Mouse (Mus musculus) right cerebral cortex, postnatal 25 days (tissue): ENCODE data around the gene Bud13.

Experiments used
- DNase-seq: peaks from one replicate; pipeline ENCODE4 v3.0.0; 2022

Gene Bud13

DNA sequence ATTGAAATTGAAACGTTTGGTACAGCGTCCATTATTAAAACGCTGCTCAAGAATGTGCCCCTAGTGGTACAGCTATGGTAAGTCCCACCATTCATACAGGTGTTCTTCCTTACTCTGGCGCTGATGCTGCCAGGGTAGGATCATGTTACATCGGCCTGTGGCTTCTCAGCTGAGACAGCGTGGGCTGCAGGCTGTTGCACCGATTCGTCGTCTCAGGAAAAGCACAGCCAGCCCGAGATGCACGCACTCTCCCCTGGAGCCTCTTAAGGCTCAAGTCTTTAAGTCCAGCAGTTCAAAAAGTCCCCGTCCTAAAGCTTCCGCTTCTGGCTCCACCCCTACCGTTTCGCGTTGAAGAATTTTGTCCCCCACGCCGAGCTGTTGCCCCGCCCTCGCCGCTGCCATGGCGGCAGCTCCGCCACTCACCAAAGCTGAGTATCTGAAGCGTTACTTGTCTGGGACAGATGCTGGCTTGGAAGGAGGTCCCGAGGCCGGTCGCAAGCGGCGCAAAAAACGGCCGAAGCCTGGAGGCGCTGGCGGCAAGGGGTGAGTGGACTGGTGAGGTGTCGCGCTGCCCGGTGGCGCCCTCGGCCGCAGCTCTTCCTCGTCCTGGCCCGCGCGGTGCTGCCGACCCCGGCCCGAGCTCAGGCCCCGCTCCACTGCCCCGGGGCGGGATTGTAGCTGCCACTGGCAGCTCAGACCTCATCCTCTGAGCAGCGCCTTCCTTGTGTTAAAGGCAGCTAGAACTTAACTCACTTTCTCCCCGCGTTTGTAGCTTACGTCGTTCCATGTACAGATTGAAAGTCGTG lies at the start of gene Bud13:
Gene Bud13 (plus strand): TSS at position 378 of the 806 bp plus-strand sequence.
- DNase-seq = peak; percentile 93

DNA sequence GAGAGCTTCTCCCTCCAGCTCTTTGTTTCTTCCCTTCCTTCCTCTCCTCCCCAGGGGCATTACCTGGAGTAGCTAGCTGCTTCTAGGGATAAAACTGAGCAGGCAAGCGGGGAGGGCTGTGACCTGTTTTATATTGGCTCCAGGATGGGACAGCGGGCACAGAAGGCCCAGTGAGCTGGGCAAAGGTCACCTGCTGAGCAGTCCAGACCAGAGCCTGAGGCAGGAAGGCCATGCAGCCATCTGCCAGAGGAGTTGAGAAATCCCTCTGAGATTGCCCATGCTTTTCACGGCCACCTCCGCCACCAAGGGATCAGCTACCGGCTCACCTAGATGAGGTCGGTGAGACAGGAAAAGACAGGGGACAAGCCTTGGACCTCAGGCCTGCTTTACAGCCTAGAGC lies 47.6 kb upstream of the Bud13 start:
- DNase-seq = no peak

DNA sequence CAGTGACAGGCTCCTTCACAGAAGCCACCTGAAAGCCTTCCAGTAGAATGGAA lies 47.4 kb upstream of the Bud13 start, which contains the start of gene Apoc3:
Gene Apoc3 (minus strand): TSS at position 41 of the 53 bp plus-strand sequence.
- DNase-seq = no peak

DNA sequence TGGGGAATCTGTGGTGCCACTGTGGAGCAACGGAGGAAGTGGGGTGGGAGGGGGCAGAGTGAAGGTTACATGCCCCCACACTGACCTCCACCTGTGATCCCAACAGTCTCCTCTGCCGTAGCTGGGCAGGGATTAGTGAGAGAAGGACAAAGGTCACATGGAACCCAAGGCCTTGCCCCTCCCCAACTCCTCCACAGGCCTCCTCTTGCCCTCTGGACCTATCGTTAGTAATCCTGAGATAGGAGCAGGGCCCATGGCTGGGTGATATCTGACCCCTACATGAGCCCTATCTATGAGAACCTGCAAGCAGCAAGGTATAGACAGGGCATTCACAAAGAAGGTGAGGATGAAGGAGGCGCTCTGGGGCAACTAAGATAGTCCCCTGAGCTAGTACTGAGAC lies 47.2 kb upstream of the Bud13 start:
- no peak for DNase-seq

DNA sequence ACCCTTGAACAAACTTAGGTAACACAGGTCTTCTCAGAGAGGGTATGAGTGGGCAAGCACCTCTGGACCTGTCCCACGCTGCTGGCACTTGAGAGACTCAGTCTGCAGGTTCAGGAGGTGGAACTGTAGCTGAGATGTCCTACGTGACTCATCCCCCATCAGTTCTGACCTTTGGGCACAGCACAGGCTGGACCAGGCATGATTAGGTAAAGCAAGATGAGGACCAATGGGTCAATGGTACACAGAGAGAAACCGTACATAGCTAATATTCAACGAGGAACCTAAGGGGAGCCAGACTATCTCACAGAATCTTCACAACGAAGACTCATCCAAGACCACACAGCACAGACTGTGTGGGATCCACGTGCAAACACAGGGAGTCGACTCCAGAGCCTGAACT lies 44.0 kb upstream of the Bud13 start:
- no peak for DNase-seq

DNA sequence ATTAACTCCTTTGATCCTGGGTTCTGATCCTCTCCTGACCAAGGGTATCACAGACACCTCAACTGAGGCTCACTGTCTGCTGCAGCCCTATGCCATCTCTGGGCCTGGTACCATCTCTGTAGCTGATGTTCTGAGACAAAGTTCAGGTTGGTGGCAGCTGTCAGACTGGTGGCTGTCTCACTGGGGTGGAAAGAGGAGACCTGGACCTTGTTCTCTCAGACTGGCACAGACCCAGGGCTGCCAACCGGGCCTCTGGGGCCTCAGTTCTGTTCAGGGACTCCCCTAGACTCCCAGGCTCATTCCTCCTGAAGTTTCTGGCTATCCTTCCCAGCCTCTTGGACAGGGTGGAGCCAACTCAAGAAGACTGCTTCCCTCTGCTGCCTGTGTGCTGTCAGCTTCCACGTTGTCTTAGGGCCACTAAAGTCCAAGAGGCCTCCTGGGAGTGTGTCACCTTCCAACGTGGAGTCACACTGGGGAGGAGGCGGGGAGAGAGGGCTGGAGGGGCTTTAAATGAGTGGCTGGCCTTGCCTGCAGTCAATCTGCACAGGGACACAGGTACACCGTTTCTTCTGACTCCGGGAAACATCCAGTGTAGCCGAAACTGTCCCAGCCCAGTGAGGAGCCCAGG lies 42.2 kb upstream of the Bud13 start, which contains the start of gene Apoa4:
Gene Apoa4 (plus strand): TSS at position 171 of the 628 bp plus-strand sequence.
- no peak for DNase-seq

DNA sequence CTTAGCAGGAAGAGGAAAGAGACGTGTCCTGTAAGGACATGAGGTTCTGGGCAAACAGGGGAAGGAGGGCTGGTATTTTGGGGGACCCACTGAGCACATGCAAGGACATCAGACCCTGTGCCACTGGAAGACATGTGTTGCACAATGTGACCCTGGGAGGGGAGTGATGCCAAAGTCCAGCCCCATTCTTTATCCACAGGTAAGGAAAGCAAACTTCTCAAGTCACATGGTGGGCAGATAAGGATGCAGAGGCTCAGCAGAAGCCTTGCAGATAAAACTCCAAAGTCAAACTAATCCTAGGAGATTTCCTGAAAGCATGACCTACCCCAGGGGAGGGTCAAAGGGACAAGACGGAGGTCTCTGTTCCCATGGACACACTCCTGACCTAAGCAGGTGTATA lies 41.0 kb upstream of the Bud13 start:
- DNase-seq = no peak

DNA sequence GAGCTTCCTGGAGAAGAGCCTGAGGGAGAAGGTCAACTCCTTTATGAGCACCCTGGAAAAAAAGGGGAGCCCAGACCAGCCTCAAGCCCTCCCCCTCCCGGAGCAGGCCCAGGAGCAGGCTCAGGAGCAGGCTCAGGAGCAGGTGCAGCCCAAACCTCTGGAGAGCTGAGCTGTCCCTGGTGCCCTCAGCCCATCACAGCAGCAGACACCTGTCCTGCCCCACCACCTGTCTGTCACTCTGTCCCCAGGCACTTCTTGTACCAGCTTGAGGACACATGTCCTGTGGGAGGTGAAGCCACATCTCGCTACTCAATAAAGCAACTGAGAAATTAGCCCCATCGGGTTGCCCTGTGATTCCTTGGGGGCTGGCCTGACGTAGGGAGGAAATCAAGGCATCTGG lies 39.7 kb upstream of the Bud13 start:
- no peak for DNase-seq

DNA sequence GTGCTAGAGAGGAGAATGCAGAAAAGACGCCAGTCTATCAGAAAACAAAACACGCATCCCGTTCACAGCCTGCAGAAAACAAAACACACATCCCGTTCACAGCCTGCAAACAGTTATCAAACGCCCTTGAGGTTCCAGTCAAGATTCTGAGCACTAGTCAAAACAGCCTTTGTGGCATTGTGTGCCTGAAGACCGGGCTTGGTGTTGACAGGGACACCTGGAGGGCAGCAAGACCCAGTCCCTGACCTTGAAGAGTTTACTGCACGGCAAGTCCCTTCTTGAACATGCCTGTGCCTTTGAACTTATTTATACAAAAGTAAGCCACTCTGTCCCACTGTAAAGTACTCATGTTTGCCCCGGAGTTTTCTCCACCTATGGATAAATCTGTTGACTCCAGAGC lies 39.2 kb upstream of the Bud13 start:
- no peak for DNase-seq

DNA sequence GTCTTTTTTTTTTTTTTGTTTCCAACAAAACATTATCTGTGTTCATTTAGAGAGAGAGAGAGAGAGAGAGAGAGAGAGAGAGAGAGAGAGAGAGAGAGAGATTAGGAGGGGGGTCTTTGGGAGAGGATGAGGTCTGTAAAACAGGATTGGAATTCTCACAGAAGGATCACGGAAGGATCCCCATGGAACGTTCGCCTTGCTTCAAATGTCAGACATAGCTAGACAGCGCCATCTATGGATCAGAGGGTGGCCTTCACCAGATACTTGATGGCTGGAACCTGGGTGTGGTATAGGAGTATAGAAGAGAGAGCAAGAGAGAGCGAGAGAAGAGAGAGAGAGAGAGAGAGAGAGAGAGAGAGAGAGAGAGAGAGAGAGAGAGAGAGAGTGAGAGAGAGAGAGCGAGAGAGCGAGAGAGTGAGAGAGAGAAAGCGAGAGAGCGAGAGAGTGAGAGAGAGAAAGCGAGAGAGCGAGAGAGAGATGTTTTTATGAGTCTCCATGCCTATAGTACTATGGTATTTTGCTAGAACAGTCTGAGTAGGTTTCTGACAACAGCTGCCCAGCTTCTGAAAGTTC lies 36.0 kb upstream of the Bud13 start:
- DNase-seq = peak; percentile 33

DNA sequence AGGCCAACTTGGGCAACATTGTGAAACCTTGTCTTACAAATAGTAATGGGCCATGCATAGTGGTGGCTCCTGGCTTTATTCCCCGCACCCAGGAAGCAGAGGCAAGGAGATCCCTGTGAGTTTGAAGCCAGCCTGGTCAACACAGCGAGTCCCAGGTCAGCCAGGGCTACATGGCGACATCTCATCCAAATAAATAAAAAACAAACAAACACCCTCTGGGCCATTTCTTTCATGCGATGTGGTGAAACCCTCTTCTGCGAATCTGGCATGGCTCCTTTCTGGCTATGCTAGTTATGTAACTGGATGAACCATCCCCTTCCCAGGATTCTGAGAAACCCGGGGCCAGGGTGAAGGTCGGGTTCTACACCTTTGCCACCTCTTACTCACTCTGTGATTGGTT lies 26.6 kb upstream of the Bud13 start:
- no peak for DNase-seq

DNA sequence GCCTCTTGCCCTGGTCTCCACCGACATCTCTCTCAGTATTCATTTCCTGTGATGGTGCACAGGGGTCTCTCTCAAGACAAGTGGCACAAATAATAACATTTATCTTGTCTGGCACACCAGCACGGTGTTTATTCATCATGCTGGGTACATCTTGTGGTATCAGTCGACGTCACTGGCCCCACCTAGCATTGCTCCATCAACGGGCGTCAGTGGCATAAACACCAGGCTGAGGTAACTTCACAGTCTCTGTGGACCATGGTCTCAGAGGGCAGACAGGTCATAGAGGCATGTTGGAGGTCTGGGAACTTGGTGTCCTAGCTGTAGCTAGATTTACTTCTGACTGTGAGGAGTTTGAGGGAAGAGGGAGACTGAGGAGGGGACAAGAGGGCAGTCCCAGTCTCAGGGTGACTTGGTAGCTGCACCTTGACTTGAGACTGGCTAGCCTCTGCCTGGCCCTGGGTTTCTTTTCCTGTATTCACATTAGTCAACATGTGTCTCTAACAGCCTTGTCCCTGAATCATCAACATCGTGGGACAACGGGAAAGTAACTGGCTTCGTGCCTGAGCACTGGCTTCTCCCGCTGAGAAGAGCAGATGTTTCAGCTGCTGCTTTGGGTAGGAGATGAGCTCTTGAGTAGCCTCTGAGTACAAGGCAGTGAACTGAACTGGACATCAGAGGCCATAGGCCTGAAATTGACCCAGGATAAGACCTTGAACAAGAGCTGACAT lies 26.0 kb upstream of the Bud13 start:
- no peak for DNase-seq

DNA sequence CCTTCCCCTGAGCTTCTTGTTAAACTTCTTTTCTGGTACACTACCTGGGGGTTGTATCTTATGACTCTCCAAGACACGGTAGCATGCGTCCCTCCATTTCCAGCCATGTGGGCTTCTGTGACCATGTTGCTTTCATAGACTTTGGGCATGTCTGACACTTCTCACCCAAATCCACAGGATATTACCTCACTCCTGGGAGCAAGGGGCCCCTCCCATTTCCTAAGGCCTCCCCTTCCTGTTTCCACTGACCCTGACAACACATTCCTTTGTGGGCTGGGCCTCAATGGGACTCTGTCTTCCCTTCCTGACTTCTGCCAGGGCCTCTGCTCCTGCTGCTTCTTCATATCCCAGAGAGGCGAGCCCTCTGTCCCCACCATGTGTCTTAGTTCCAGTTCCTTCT lies 25.3 kb upstream of the Bud13 start:
- no peak for DNase-seq

DNA sequence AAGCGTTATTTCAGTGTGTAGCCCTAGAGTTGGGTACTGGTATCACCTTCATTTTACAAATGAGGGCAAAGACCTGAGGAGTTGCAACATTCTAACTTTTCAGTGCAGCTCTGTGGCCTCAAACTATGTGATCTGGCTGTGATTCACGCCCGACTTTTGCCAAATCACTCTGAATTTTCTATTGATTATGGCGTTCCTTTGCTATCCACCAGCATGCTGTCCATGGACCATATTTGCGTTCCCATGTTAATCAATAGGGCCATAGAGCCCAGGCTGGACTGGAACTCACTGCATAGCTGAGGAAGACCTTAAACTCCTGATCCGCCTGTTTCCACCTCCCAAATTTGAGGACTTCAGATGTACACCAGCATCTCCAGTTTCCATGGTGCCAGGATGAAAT lies 23.7 kb upstream of the Bud13 start:
- DNase-seq = no peak

DNA sequence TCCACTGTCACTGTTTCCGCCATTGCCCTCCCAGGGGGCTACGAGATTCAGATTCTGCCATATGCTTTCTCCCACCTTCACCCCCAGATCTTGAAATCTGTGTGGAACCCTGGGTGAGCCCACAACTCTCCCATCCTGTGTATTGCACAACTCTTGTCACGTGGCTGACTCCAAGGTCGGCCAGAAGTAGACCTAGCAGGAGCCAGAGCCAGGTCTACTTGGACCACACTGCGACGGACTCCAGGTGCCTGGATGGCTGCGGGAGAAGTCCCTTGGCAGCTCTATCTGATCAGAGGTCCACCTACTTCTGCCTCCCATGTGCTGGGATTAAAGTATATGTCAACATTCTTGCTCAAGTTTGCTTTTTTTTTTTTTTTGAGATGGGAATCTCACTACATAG lies 21.7 kb upstream of the Bud13 start:
- no peak for DNase-seq

DNA sequence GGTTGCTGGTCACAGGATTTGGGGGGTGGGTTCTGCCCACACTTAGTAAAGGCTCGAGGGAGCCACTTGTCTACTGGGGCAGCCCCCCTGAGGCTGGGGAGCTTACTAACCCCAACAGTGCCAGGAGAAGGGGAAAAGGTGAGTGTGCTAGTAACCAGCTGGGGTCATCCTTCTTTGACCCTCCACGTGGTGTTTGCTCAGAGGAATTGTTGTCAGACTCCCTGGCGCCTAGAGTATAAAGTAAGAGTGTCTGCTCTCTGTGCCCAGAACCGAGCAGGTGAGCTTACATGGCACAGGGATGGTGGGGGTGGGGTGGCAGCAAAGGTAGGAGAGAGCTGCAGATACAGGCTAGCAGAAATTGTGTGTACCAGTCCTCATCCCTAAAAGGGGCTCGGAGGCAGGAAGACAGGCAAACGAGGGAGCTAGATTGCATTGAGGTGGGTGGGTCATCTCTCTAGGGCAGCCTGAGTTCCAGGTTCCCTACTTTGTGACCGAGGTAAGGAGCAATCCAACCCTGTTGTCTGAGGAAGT lies 14.4 kb upstream of the Bud13 start, which contains the start of gene Apoa5:
Gene Apoa5 (plus strand): TSS at position 291 of the 531 bp plus-strand sequence.
- DNase-seq = no peak

DNA sequence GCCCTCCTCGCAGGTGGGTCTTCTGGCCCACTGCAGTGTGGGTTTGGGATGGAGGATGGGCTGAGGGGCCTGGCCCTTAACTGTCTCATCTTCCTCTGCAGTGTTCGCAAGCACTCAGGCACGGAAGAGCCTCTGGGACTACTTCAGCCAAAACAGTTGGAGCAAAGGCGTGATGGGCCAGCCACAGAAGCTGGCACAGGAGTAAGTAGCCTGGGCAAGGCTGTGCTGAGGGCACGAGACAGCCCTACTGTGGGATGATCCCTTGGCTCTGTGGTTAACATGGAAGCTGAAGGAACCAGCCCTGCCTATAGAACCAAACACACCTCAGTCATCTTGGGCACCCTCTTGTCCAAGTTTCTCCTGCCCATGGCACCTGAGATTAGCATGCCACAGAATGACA lies 13.7 kb upstream of the Bud13 start:
- DNase-seq = no peak

DNA sequence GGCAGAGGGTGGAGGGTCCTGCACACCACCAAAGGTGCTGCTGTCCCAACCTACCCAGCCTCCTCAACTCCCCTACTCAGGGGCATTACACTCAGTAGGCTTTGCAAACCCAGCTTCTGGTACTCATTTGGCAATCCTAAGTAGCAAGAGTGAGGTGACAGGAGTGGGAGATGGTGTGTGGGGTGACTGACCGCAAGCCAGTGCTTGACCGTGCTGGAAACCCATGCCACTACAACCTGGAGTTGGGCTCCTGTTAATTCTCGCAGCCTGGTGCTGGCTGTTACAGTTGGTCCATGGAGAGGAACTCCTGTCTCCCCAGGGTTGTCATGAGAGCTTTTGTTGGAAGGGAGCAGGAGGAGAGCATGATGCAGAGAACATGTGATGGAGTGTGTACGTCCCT lies 12.0 kb upstream of the Bud13 start:
- no peak for DNase-seq

DNA sequence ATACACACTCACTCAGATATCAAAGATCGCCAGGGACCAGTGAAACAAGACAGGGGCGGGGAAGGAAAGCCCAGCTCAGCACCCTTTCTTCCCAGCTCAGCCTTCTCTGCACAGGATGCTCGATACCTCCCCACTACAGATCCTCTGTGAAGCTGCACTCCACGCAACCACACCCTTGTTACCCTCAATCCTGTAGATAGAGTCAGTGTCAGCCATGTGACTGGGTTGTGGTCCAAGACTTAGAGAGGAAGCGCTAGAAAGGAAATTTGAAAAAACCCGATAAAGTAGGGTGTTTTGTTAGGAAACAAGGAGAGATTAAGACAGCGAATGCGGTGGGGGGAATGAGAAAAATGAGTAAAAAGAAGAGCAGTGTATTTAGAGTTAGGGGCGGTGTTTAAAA lies 10.7 kb upstream of the Bud13 start:
- DNase-seq = no peak

DNA sequence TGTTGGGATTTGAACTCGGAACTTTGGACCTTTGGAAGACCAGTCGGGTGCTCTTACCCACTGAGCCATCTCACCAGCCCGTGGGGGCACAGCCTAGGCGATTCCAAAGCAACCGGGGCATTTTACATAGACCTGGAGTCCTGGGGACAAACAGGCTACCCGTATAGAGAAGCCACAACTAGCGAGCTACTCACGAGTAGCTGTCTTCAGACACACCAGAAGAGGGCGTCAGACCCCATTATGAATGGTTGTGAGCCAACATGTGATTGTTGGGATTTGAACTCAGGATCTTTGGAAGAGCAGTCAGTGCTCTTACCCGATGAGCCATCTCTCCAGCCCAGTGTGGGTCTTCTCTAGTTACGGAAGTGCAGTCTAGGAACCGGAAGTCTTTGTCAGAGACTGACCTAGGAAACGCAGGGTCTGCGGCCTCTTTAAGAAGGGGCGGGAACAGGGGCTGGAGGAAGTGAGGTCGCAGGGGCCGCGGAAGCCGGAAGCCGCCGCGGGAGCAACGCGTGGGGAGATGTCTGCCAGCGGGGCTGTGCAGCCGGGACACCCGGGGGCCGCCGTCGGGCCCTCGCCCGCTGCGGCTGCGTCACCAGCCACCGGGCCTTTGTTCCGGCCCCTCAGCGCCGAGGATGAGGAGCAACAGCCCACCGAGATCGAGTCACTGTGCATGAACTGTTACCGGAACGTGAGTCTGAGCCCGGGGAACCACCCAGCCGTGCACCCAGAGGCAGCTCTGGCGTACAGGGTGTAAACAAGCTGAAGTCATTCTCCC lies 9.9 kb upstream of the Bud13 start, which contains the start of gene Zpr1:
Gene Zpr1 (plus strand): TSS at position 388 of the 778 bp plus-strand sequence.
- DNase-seq = peak; percentile 90

DNA sequence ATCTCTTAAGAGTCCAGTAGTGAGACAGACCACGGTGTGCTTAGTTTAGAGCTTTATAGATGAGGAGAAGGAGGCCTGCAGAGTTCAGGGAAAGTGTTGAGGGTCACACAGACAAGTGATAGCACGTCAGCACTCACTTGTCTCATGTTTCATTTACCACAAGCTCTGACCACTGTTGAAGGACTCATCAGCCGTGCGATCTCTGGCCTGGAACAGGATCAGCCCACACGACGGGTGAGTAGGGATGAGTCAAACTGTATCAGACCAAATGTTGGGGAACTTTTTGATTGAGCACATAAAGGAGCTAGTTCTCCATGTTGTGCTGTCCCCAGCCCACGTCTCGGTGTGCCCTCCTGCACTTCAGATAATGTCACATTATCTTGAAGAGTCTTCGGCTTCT lies 8.3 kb upstream of the Bud13 start:
- no peak for DNase-seq

DNA sequence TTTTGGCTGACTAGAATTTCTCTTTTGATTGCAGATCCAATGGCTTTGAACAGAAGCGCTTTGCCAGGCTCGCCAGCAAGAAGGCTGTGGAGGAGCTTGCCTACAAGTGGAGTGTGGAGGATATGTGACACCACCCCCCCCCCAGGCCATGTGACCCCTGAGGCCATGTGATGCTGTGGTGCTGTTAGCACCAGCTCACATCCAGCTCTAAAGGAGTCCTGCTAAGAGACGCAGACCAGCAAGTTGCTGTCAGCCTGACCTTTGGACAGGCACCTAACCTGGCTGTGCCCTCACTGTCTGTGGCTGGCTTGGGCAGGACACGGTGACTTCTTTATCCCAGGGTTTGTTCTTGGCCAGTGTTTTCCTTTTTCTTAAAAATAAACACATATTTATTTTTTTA lies 15.6 kb downstream of the Bud13 start:
- no peak for DNase-seq

DNA sequence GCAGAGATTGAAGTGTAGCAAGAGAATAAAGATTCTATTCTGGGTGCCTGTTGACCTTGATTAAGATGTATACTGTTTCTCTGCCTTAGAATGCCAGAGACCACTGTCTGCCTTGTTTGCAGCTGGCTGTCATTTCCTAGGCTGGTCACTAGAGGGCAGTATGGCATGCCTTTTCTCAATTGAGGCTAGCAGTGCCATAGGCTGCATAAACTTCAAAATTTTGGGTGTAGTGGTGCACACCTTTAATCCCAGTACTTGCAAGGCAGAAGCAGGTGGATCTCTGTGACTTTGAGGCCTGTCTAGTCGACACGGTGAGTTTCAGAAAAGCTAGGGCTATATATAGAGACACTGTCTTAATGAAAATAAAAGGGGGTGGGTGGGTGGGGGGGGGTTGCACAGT lies 19.3 kb downstream of the Bud13 start:
- peak; percentile 26 for DNase-seq
